Mouse (Mus musculus) layer of hippocampus, postnatal 10 days (tissue): ENCODE measurements at regions not wholly inside any gene's neighbourhood (a gene's known extent, or its start where the extent isn't known, plus 50 kb on each side); places are given as distances from the start of the nearest gene placed in this dataset.

Experiments used
- DNase-seq, 2 experiments: peaks; one replicate each; pipeline ENCODE4 v3.0.0; 2021; ENCODE audit warnings: low spot score in 2 of 2

DNA sequence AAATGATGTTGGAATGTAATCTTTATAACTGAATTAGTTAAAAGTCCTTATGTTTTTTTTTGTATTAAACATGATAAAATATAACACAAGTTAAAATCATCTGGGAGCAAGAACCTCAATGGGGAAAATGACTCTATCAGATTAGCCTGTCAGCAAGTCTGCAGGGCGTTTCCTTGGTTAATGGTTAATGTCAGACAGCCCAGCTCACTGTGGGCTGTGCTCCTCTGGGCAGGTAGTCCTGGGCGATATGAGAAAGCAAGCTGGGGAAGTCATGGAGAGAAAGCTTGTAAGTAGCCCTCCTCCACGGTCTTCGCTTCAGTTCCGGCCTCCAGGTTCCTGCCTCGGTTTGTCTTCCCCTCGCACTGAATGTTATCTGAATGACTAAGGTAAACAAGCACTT is 379.0 kb upstream of the Prickle1 start:
- DNase-seq, result no peak

GRCm38 (mm10) chr15:93972979-93973378 is 377.3 kb upstream of the Prickle1 start:
- DNase-seq, result no peak

GRCm38 (mm10) chr15:93961950-93962349 is 366.3 kb upstream of the Prickle1 start:
- DNase-seq, result no peak

DNA sequence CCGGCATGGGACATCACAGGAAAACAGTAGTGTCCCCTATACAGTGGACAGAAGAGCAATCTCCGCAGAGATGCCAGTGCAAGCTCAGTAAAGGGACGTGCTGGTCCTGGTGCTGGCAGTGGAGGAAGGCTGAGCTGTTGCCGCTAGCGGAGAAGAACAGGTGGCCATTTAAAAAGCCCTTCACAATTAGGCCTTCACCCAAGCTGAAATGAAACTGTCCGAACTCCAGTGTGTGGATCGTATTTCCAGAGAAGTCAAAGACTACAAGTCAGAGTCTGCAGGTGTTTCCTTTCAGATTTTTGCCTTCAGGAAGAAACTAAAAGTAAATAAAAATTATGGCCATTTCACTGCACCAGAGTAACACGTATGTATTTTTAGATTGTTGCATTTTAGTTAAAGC is 364.2 kb upstream of the Prickle1 start:
- no peak for DNase-seq

- no peak for DNase-seq
Observed at GRCm38 (mm10) chr15:93958086-93958485, 362.4 kb upstream of the Prickle1 start.

GRCm38 (mm10) chr15:93956801-93957200 is 361.1 kb upstream of the Prickle1 start:
- DNase-seq, result no peak

- no peak for DNase-seq
Observed at GRCm38 (mm10) chr15:93953548-93953947, 357.9 kb upstream of the Prickle1 start.

DNA sequence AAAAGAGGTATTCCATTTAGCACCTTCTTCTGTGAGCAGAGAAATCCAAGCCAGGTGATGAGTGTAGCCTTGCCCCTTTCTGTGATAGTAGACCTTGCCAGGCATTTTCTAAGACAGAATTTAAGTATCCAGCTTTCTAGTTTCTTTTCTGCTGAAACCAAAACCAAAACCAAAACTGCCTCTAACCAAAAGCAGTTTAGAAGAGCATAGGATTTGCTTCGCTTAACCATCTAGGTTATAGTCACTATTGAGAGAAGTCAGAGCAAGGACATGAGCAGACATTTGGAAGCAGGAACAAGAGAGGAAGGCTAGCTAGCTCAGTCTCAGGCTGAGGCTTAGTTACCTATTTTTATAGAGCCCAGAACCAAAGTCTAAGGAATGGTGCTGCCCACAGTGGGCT is 354.8 kb upstream of the Prickle1 start:
- no peak for DNase-seq

- no peak for DNase-seq
Observed at GRCm38 (mm10) chr15:93948902-93949301, 353.2 kb upstream of the Prickle1 start.

GRCm38 (mm10) chr15:93943545-93943944 is 347.9 kb upstream of the Prickle1 start:
- DNase-seq, result no peak

- DNase-seq, result no peak
Observed at GRCm38 (mm10) chr15:93932971-93933496, 337.3 kb upstream of the Prickle1 start.

DNA sequence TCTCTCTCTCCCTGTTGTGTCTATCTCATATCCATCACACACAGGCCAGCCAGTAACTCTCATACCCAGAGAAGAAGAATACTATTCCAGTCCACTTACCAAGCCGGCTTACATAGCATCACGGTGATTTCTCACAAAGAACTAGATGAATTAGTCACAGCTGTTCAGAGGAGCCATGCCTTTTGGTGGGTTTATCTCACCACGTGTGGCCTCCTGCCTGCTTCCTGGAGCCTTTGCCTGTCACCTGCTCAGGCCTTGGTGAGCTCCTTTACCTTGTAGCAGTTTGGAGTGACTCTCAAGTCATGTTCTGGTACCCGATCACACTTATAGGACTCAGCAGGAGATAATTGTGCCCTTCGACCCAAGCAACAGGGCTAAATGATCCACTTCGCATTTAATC is 331.2 kb upstream of the Prickle1 start:
- DNase-seq, result no peak

GRCm38 (mm10) chr15:93926262-93926661 is 330.6 kb upstream of the Prickle1 start:
- DNase-seq, result no peak

GRCm38 (mm10) chr15:93921457-93922234 is 326.0 kb upstream of the Prickle1 start:
- DNase-seq, result no peak

- DNase-seq, result no peak
Observed at GRCm38 (mm10) chr15:93920996-93921395, 325.3 kb upstream of the Prickle1 start.

GRCm38 (mm10) chr15:93919577-93919976 is 323.9 kb upstream of the Prickle1 start:
- DNase-seq, result no peak

GRCm38 (mm10) chr15:93916856-93917255 is 321.2 kb upstream of the Prickle1 start:
- DNase-seq, result no peak

GRCm38 (mm10) chr15:93913462-93913861 is 317.8 kb upstream of the Prickle1 start:
- DNase-seq, result no peak

- no peak for DNase-seq
Observed at GRCm38 (mm10) chr15:93913041-93913440, 317.4 kb upstream of the Prickle1 start.

- DNase-seq, result no peak
Observed at GRCm38 (mm10) chr15:93910981-93911431, 315.3 kb upstream of the Prickle1 start.

- DNase-seq, result no peak
Observed at GRCm38 (mm10) chr15:93910158-93910557, 314.5 kb upstream of the Prickle1 start.

DNA sequence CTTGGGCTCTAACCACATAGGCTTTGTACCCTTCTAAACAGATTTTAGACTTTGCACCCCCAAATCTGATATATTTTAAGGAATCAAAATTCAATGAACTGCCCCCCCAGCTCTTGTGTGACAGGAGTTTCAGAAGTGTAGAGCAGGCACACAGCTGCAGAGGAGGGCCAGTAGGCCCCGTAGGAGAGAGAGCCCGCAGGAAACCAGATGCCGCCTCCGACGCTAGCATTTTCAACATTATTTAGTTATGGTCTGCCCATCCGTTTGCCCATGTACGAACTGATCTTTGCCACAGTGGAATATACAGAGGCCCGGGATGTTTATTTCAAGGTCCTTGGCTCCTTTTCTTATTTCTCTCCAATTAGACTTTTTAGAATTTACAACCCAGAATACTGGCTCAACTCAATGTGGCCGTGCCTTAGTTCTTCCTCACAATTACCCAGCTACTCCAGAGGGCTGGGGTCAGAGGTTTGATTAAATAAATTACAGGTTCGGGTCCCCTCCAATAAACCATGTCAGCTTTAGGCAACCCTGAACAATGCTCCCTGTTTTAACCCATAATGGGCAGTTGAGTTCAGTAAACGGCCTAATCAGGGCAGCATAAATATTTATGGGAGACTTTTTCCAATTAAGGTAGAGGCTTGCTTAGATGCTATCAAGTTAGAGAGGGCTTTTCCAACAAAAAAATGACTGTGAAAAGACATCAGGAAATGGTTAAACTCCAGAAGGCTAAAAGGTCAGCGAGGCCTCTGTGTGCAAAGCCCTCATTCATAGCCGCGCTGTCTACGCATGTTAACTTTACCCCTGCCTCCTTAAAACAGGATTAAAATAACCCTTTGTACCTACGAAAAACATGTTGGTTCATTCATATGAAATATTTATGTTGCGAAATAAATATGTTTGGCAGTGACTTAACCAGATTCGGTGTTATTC is 308.2 kb upstream of the Prickle1 start:
- DNase-seq, result no peak
